8 mouse cellular contexts compared by ENCODE assay signal in genomic region chr12:31634343-31635239, GRCm38 (mm10). TPM values are rescaled to one million over a fixed set of nuclear protein-coding genes. Genes with fewer than 3 reads are reported as not detected.
A peak's percentile ranks its signal among the peaks of the same experiment; 100 is the strongest.
DNase-seq lines count a peak whose midpoint lies in the region; ATAC-seq and TF ChIP-seq lines count a peak whose summit lies in the region.

TSS of gene Bcap29 (minus strand) at chr12:31634658.

- peaks cover 0 to 4% of the 10 kb centered on the region in 2 experiments; a peak in 1 of 4 replicates for H3K4me1 ChIP-seq in ES-E14 (ENCODE audit: control insufficient read depth in 2 of 2, insufficient read depth in 2 of 2, low read length in 2 of 2, poor library complexity in 1 of 2)
- peaks cover 5% of the 10 kb centered on the region; the same call in 1 of the 2 replicates for H3K4me1 ChIP-seq in forebrain, embryonic 14.5 days (ENCODE audit: control insufficient read depth, insufficient read depth, low read length)
- peaks cover 6% of the 10 kb centered on the region; the same call in 1 of the 2 replicates for H3K4me1 ChIP-seq in lung, embryonic 16.5 days (replicated peaks; ENCODE audit: control insufficient read depth, insufficient read depth, low read length)

- ATAC-seq in forebrain, embryonic 14.5 days, result peak; percentile 87
- peak; percentile 93 for ATAC-seq in lung, embryonic 16.5 days (ENCODE audit: low read depth)

- no peaks in the 10 kb centered on the region for H3K27me3 ChIP-seq in forebrain, embryonic 14.5 days (replicated peaks; ENCODE audit: control insufficient read depth, insufficient read depth, low read length)
- H3K27me3 ChIP-seq in lung, embryonic 16.5 days (ENCODE audit: control insufficient read depth, insufficient read depth, low read depth, low read length), result no peaks in the 10 kb centered on the region

- peak within 1 kb of the TSS; percentile 79 for H3K4me2 ChIP-seq in forebrain, embryonic 14.5 days (ENCODE audit: low read length)
- H3K4me2 ChIP-seq in lung, embryonic 16.5 days (ENCODE audit: low read depth, low read length), result peak within 1 kb of the TSS; percentile 85

- peak; percentile 38 for DNase-seq in ES-E14 (ENCODE audit: low read depth, low spot score)
- DNase-seq in cerebellum, adult 11 months, result peak; percentile 71
- peak; percentile 71 for DNase-seq in forebrain, embryonic 14.5 days (ENCODE audit: low spot score)
- DNase-seq in heart, postnatal 14 days, result peak; percentile 87 to 90
- peak; percentile 18 to 63 for DNase-seq in layer of hippocampus, adult 18-20 months (ENCODE audit: low spot score in 2 of 2)
- peak; percentile 34 for DNase-seq in ovary, postnatal 10 days (ENCODE audit: low spot score)
- DNase-seq in thymus, postnatal 10 days (ENCODE audit: low spot score in 2 of 2), result peak; percentile 52 to 73

- peak within 1 kb of the TSS; percentile 88 for H3K9ac ChIP-seq in ES-E14 (ENCODE audit: insufficient read depth, low read depth, low read length, poor library complexity, severe bottlenecking)
- peak within 1 kb of the TSS; percentile 85 for H3K9ac ChIP-seq in forebrain, embryonic 14.5 days (ENCODE audit: low read length)
- H3K9ac ChIP-seq in lung, embryonic 16.5 days (ENCODE audit: low read length), result peak within 1 kb of the TSS; percentile 87

- no peaks in the 10 kb centered on the region for H3K9me3 ChIP-seq in ES-E14 (ENCODE audit: control insufficient read depth, insufficient read depth, low read depth, low read length)
- H3K9me3 ChIP-seq in forebrain, embryonic 14.5 days (replicated peaks; ENCODE audit: control insufficient read depth, low read length), result no peaks in the 10 kb centered on the region
- H3K9me3 ChIP-seq in lung, embryonic 16.5 days (ENCODE audit: control insufficient read depth, low read length), result no peaks in the 10 kb centered on the region

- intact Hi-C loops in heart, postnatal 14 days (cut with DNase I), result loop anchor here (2.0 to 5.0 kb wide), 3 partner anchors 16 to 127 kb away; no protein-coding TSS in a partner anchor

- in situ Hi-C loops in ES-E14 (cut with MboI; ENCODE audit: low sequenced_read_pairs in 2 of 2, unreplicated experiment in 2 of 2), result no loop called here

- H3K4me3 ChIP-seq in ES-E14 (ENCODE audit: insufficient read depth in 1 of 2, low read depth in 1 of 2, low read length in 2 of 2, poor library complexity in 1 of 2, severe bottlenecking in 1 of 2), result peak within 1 kb of the TSS; percentile 72 to 73
- peak within 1 kb of the TSS; percentile 60 for H3K4me3 ChIP-seq in forebrain, embryonic 14.5 days (ENCODE audit: low read depth, low read length)
- peak within 1 kb of the TSS; percentile 66 for H3K4me3 ChIP-seq in lung, embryonic 16.5 days (ENCODE audit: low read length)

- H3K36me3 ChIP-seq in ES-E14 (ENCODE audit: control insufficient read depth, insufficient read depth, low read length, poor library complexity, severe bottlenecking), result no peaks in the 10 kb centered on the region
- no peaks in the 10 kb centered on the region for H3K36me3 ChIP-seq in forebrain, embryonic 14.5 days (ENCODE audit: control insufficient read depth, insufficient read depth, low read length)
- H3K36me3 ChIP-seq in lung, embryonic 16.5 days (ENCODE audit: control insufficient read depth, insufficient read depth, low read length), result no peaks in the 10 kb centered on the region

- no peak within 1 kb of the TSS for H3K27ac ChIP-seq in ES-E14 (ENCODE audit: insufficient read depth, low read depth, low read length, poor library complexity, severe bottlenecking)
- peak within 1 kb of the TSS; percentile 55; the same call in 1 of the 2 replicates for H3K27ac ChIP-seq in forebrain, embryonic 14.5 days (ENCODE audit: low read depth, low read length)
- H3K27ac ChIP-seq in lung, embryonic 16.5 days (ENCODE audit: low read length), result peak within 1 kb of the TSS; percentile 50

- WGBS in forebrain, embryonic 14.5 days, result 2% methylated on average over 68 of the region's 73 CpGs
- 3% methylated on average over 43 of the region's 73 CpGs for WGBS in lung, embryonic 16.5 days

TF ChIP-seq in ES-E14, 5 proteins besides CTCF, POLR2A, EP300 and RAD21:
- no peak for TF ChIP-seq ZNF384 (IDR thresholded peaks at IDR 0.05; ENCODE audit: low read depth, low read length)
- TF ChIP-seq HCFC1 (IDR thresholded peaks at IDR 0.05; ENCODE audit: borderline replicate concordance, insufficient read depth, low read length), result peak; percentile 71; the same call in 1 of the 2 replicates

RNA-seq across cellular contexts. Expression of gene Bcap29, which starts in this region (rescaled TPM):
- total RNA-seq in ES-E14 (2012; rRNA removed), result 12.4 and 19.8 TPM in 2 replicates
- 27.8 and 32.7 TPM in 2 replicates for polyA plus RNA-seq in forebrain, embryonic 14.5 days (2014; fragmentation: Nextera tagmentation; extraction: Ambion mirVana)
- 10 to 100 TPM; 23.2 to 25.2 TPM for total RNA-seq in heart, postnatal 14 days (2021)
- total RNA-seq in layer of hippocampus, adult 18-20 months (2021), result 10 to 100 TPM; 37.6 to 44.9 TPM
- 28.1 and 31.2 TPM in 2 replicates for polyA plus RNA-seq in lung, embryonic 16.5 days (2015; fragmentation: Nextera tagmentation; extraction: Ambion mirVana)

Comparison
In these comparisons a context has a peak if more than half of its experiments do, and no peak if none do; other contexts are left out.
1. DNase-seq: peak in every context shown above with its lines; median percentile 88 in heart, postnatal 14 days; 71 in cerebellum, adult 11 months; 71 in forebrain, embryonic 14.5 days; 62 in thymus, postnatal 10 days; 40 in layer of hippocampus, adult 18-20 months; 38 in ES-E14; 34 in ovary, postnatal 10 days.